Mouse (Mus musculus): Measurements from ENCODE around the gene Mplkip. TPM values are rescaled to one million over a fixed set of nuclear protein-coding genes. Genes with fewer than 3 reads are reported as not detected.

The Mplkip gene
- total RNA-seq, 1 experiment from 2014 or later = 22.7 TPM

Other genes starting within 250 kb of the Mplkip start
- gene Sugct, start 361 bp downstream of the Mplkip start, total RNA-seq (2017) = 0.35 TPM in 1 of 2 replicates, not detected in the other
- 195 and 196 TPM in 2 replicates for gene Cdk13, start 109.9 kb downstream of the Mplkip start, total RNA-seq (2017)
- gene Rala, start 249.0 kb downstream of the Mplkip start, total RNA-seq (2017) = 37.8 and 38.3 TPM in 2 replicates

Measured in neutrophil, adult 5-6 weeks (primary cell).